ENCODE assay signal across 25 mouse cellular contexts in genomic region chr5:8373415-8373814, GRCm38 (mm10). TPM values are rescaled to one million over a fixed set of nuclear protein-coding genes. Genes with fewer than 3 reads are reported as not detected.
DNase-seq lines count a peak whose midpoint lies in the region; ATAC-seq and TF ChIP-seq lines count a peak whose summit lies in the region.
"Had no signal": no experiment of that assay in that cellular context is flagged by ENCODE, and none has a peak within 500 bp of the region (broad histone marks: within the 10 kb centered on the region; RNA-seq: fewer than 3 reads in every experiment).

No protein-coding gene starts in this region.

- no peaks in the 10 kb centered on the region for H3K79me2 ChIP-seq in CH12.LX (replicated peaks; ENCODE audit: control insufficient read depth, extremely low read depth, insufficient read depth, poor library complexity, severe bottlenecking)

- DNase-seq in CH12.LX (ENCODE audit: extremely low read depth): no peak
- peak; percentile 56 for DNase-seq in adipocyte (ENCODE audit: low spot score)
- peak; percentile 2 for DNase-seq in induced T-regulatory cell, adult 2 months (ENCODE audit: low read depth)
- no peak for DNase-seq in frontal cortex, adult 2 months (ENCODE audit: extremely low spot score in 1 of 2, low spot score in 1 of 2)
- DNase-seq: adrenal gland, adult 2 months; adrenal gland, postnatal 10 days; adrenal gland, postnatal 25 days; cerebellum, adult 11 months; cerebellum, adult 18-20 months; cerebellum, adult 8-10 months; cerebellum, adult 9-11 months; cerebellum, postnatal 14 days; cerebellum, postnatal 36 days; embryo, embryonic 11 days had no signal

- TF ChIP-seq POLR2A in CH12.LX (IDR thresholded peaks at IDR 0.05; ENCODE audit: low read depth, low read length): no peak

- no peak for TF ChIP-seq RAD21 in CH12.LX (IDR thresholded peaks at IDR 0.05; ENCODE audit: low read depth, low read length)

- H3K4me2 ChIP-seq in CH12.LX (ENCODE audit: insufficient read depth, low read depth, poor library complexity, severe bottlenecking): peak overlapping the region; percentile 95
- no peak overlapping the region for H3K4me2 ChIP-seq in hindbrain, embryonic 13.5 days
- H3K4me2 ChIP-seq: embryonic facial prominence, embryonic 13.5 days; embryonic facial prominence, embryonic 15.5 days; forebrain, embryonic 12.5 days had no signal

- ATAC-seq in hindbrain, embryonic 13.5 days (ENCODE audit: low FRiP score): no peak
- ATAC-seq: activated CD4-positive, CD25-positive, alpha-beta regulatory T cell, adult 4 months; forebrain, embryonic 14.5 days; forebrain, embryonic 16.5 days; Patski had no signal

- TF ChIP-seq CTCF in CH12.LX (conservative IDR thresholded peaks at IDR 0.05 in 1 of 2, IDR thresholded peaks at IDR 0.05 in 1 of 2; ENCODE audit: low read depth in 2 of 2, low read length in 2 of 2): no peak

- in situ Hi-C loops in CH12.LX (cut with MboI; ENCODE audit: low pct_ligation_motif_present, low pct_unique_long_range_greater_than_20kb, low sequenced_read_pairs): no loop called here

- dilution Hi-C loops in CH12.LX (cut with MboI; ENCODE audit: extremely low pct_ligation_motif_present, extremely low pct_unique_long_range_greater_than_20kb, low sequenced_read_pairs): no loop called here

- H3K4me1 ChIP-seq in CH12.LX (ENCODE audit: control insufficient read depth in 1 of 2, insufficient read depth in 2 of 2): peaks cover 0 to 23% of the 10 kb centered on the region in 2 experiments; a peak in 2 of 4 replicates
- H3K4me1 ChIP-seq in hindbrain, embryonic 13.5 days (replicated peaks): no peaks in the 10 kb centered on the region
- H3K4me1 ChIP-seq: embryonic facial prominence, embryonic 13.5 days; embryonic facial prominence, embryonic 15.5 days; forebrain, embryonic 10.5 days; forebrain, embryonic 12.5 days had no signal

- peak overlapping the region in 1 of 3 experiments; percentile 12 for H3K4me3 ChIP-seq in CH12.LX (replicated peaks in 1 of 3; ENCODE audit: low read depth in 2 of 3, low read length in 2 of 3, poor library complexity in 1 of 3)
- no peak overlapping the region for H3K4me3 ChIP-seq in hindbrain, embryonic 13.5 days
- H3K4me3 ChIP-seq: embryonic facial prominence, embryonic 13.5 days; embryonic facial prominence, embryonic 15.5 days; erythroblast, embryonic 14.5 days; forebrain, embryonic 10.5 days; forebrain, embryonic 12.5 days had no signal

- no peaks in the 10 kb centered on the region for H3K36me3 ChIP-seq in CH12.LX (replicated peaks in 1 of 2; ENCODE audit: control insufficient read depth in 1 of 2, insufficient read depth in 1 of 2, low read length in 1 of 2)
- no peaks in the 10 kb centered on the region for H3K36me3 ChIP-seq in hindbrain, embryonic 13.5 days
- H3K36me3 ChIP-seq: embryonic facial prominence, embryonic 13.5 days; embryonic facial prominence, embryonic 15.5 days; forebrain, embryonic 10.5 days; forebrain, embryonic 12.5 days; G1E had no signal

- 81% methylated on average over 4 of the region's 4 CpGs for WGBS in hindbrain, embryonic 13.5 days

- peak overlapping the region; percentile 63 for H3K9ac ChIP-seq in CH12.LX (ENCODE audit: insufficient read depth, low read depth)
- H3K9ac ChIP-seq in hindbrain, embryonic 13.5 days: no peak overlapping the region
- H3K9ac ChIP-seq: embryonic facial prominence, embryonic 13.5 days; embryonic facial prominence, embryonic 15.5 days; forebrain, embryonic 12.5 days had no signal

- TF ChIP-seq EP300 in CH12.LX (IDR thresholded peaks at IDR 0.05; ENCODE audit: low read length): no peak

- H3K27me3 ChIP-seq in CH12.LX (replicated peaks): no peaks in the 10 kb centered on the region
- no peaks in the 10 kb centered on the region for H3K27me3 ChIP-seq in hindbrain, embryonic 13.5 days
- H3K27me3 ChIP-seq: embryonic facial prominence, embryonic 15.5 days; forebrain, embryonic 12.5 days had no signal

- H3K27ac ChIP-seq in CH12.LX (ENCODE audit: insufficient read depth, low read depth): peak overlapping the region; percentile 80
- H3K27ac ChIP-seq in hindbrain, embryonic 13.5 days: no peak overlapping the region
- H3K27ac ChIP-seq: embryonic facial prominence, embryonic 13.5 days; embryonic facial prominence, embryonic 15.5 days; forebrain, embryonic 10.5 days; forebrain, embryonic 12.5 days had no signal

- no peaks in the 10 kb centered on the region for H3K9me3 ChIP-seq in CH12.LX (replicated peaks; ENCODE audit: low read length)
- no peaks in the 10 kb centered on the region for H3K9me3 ChIP-seq in hindbrain, embryonic 13.5 days
- H3K9me3 ChIP-seq: embryonic facial prominence, embryonic 13.5 days; embryonic facial prominence, embryonic 15.5 days; forebrain, embryonic 10.5 days; forebrain, embryonic 12.5 days; G1E had no signal

TF ChIP-seq in CH12.LX, 34 proteins besides CTCF, POLR2A, EP300 and RAD21:
- TF ChIP-seq IRF4 (IDR thresholded peaks at IDR 0.05; ENCODE audit: low read depth, low read length) (peak; percentile 32; the same call in 1 of the 2 replicates), CHD1 (IDR thresholded peaks at IDR 0.05; ENCODE audit: low read depth, low read length) (peak; percentile 58; the same call in 1 of the 2 replicates), SMC3 (IDR thresholded peaks at IDR 0.05; ENCODE audit: low read depth, low read length) (no peak), HCFC1 (IDR thresholded peaks at IDR 0.05; ENCODE audit: low read depth, low read length) (no peak)

RNA-seq across cellular contexts. Expression of gene Adam22, which starts 5.5 kb away (rescaled TPM):
- 0.38 and 0.55 TPM in 2 replicates for total RNA-seq in CH12.LX (2012; rRNA removed)
- total RNA-seq in CH12.LX (2014; rRNA removed): 0.07 and 0.16 TPM in 2 replicates
- 0.14 and 0.19 TPM in 2 replicates for polyA plus RNA-seq in CH12.LX (2012; ENCODE audit: insufficient read length, low read depth)
- polyA plus RNA-seq in hindbrain, embryonic 13.5 days (2015; fragmentation: Nextera tagmentation; extraction: Ambion mirVana): 34.7 and 35.2 TPM in 2 replicates
- 69.4 and 75.8 TPM in 2 replicates for polyA plus RNA-seq in frontal cortex, adult 2 months (2012; rRNA removed)
- polyA plus RNA-seq: erythroblast, embryonic 14.5 days; G1E had no signal

RNA-seq across cellular contexts. Expression of gene Dbf4, which starts 49.1 kb away (rescaled TPM):
- total RNA-seq in CH12.LX (2012; rRNA removed) (50.0 and 59.8 TPM in 2 replicates), CH12.LX (2014; rRNA removed) (119 and 143 TPM in 2 replicates)
- polyA plus RNA-seq in CH12.LX (2012; ENCODE audit: insufficient read length, low read depth): 96.6 and 103 TPM in 2 replicates
- polyA plus RNA-seq in hindbrain, embryonic 13.5 days (2015; fragmentation: Nextera tagmentation; extraction: Ambion mirVana): 14.8 and 16.5 TPM in 2 replicates
- polyA plus RNA-seq in frontal cortex, adult 2 months (2012; rRNA removed): 2.2 and 2.3 TPM in 2 replicates

RNA-seq across cellular contexts. Expression of gene Slc25a40, which starts 49.2 kb away (rescaled TPM):
- total RNA-seq in CH12.LX (2012; rRNA removed) (5.0 and 7.0 TPM in 2 replicates), CH12.LX (2014; rRNA removed) (11.1 and 14.6 TPM in 2 replicates)
- polyA plus RNA-seq in CH12.LX (2012; ENCODE audit: insufficient read length, low read depth): 9.9 and 10.2 TPM in 2 replicates
- polyA plus RNA-seq in hindbrain, embryonic 13.5 days (2015; fragmentation: Nextera tagmentation; extraction: Ambion mirVana): 6.8 and 7.4 TPM in 2 replicates
- polyA plus RNA-seq in frontal cortex, adult 2 months (2012; rRNA removed): 11.5 and 13.4 TPM in 2 replicates

Comparison
In these comparisons a context has a peak if more than half of its experiments do, and no peak if none do; other contexts are left out.
1. DNase-seq: peak in adipocyte (single experiment) and induced T-regulatory cell, adult 2 months (single experiment); none in CH12.LX (single experiment) and frontal cortex, adult 2 months (0 of 2).
2. RNA of gene Adam22, which starts 5.5 kb away (polyA plus RNA-seq): 69.4 to 75.8 TPM in frontal cortex, adult 2 months and 34.7 to 35.2 TPM in hindbrain, embryonic 13.5 days; 0.14 to 0.19 TPM in CH12.LX; every median in the first group is over 10 times any median in the second.